In the genomic region with DNA sequence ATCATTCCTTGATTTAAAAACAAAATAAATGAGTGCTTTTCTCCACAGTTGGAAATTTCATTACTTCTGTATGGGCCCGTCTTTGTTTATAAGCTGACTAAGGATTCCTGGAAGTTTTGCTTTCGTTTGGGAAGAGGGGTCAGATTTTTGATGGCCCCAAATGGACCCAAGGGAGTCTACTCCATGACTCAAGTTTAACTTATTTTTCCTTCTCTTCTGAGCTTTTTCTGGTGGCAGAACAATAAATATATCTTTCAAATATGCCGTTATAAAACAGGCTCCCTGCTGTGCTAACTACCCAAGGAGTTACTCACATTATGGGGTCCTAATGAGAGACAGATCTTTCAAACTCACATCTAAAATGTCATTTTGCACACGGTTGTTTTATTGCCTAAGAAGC, we compare ENCODE assay signal across 20 mouse cellular contexts.
DNase-seq lines count a peak whose midpoint lies in the region; ATAC-seq lines count a peak whose summit lies in the region.
"Had no signal": no experiment of that assay in that cellular context is flagged by ENCODE, and none has a peak within 500 bp of the region (broad histone marks: within the 10 kb centered on the region; RNA-seq: fewer than 3 reads in every experiment).

No protein-coding gene starts in this region.

- no peak for ATAC-seq in embryonic facial prominence, embryonic 11.5 days (replicated peaks; ENCODE audit: insufficient number of reproducible peaks, low FRiP score, low TSS enrichment, low read depth)
- no peak for ATAC-seq in midbrain, embryonic 11.5 days (ENCODE audit: low FRiP score)
- ATAC-seq: forebrain, embryonic 14.5 days; inflammation-experienced regulatory T-cells, adult 6 months; lung, postnatal 0 days had no signal

- WGBS in embryonic facial prominence, embryonic 11.5 days, result 21% methylated on average over 4 of the region's 4 CpGs
- 39% methylated on average over 4 of the region's 4 CpGs for WGBS in embryonic facial prominence, embryonic 10.5 days
- 75% methylated on average over 4 of the region's 4 CpGs for WGBS in midbrain, embryonic 11.5 days
- WGBS in midbrain, embryonic 10.5 days, result 79% methylated on average over 4 of the region's 4 CpGs

- H3K27ac ChIP-seq in embryonic facial prominence, embryonic 11.5 days (replicated peaks; ENCODE audit: low read depth, low read length), result no peak overlapping the region
- H3K27ac ChIP-seq in embryonic facial prominence, embryonic 10.5 days (replicated peaks), result no peak overlapping the region
- no peak overlapping the region for H3K27ac ChIP-seq in midbrain, embryonic 11.5 days (ENCODE audit: low read depth, low read length)
- no peak overlapping the region for H3K27ac ChIP-seq in midbrain, embryonic 10.5 days (replicated peaks)
- H3K27ac ChIP-seq: embryonic facial prominence, embryonic 12.5 days; heart, embryonic 10.5 days had no signal

- H3K9ac ChIP-seq in embryonic facial prominence, embryonic 11.5 days (replicated peaks; ENCODE audit: low read length), result no peak overlapping the region
- H3K9ac ChIP-seq in midbrain, embryonic 11.5 days (ENCODE audit: low read length), result no peak overlapping the region
- H3K9ac ChIP-seq: embryonic facial prominence, embryonic 12.5 days had no signal

- no peaks in the 10 kb centered on the region for H3K4me1 ChIP-seq in embryonic facial prominence, embryonic 11.5 days (ENCODE audit: control insufficient read depth, insufficient read depth, low read length)
- H3K4me1 ChIP-seq in embryonic facial prominence, embryonic 10.5 days, result peaks cover 33% of the 10 kb centered on the region
- H3K4me1 ChIP-seq in midbrain, embryonic 11.5 days (ENCODE audit: control insufficient read depth, insufficient read depth, low read length), result no peaks in the 10 kb centered on the region
- no peaks in the 10 kb centered on the region for H3K4me1 ChIP-seq in midbrain, embryonic 10.5 days

- H3K4me2 ChIP-seq in embryonic facial prominence, embryonic 11.5 days (ENCODE audit: low read depth, low read length), result no peak overlapping the region
- no peak overlapping the region for H3K4me2 ChIP-seq in midbrain, embryonic 11.5 days
- H3K4me2 ChIP-seq: embryonic facial prominence, embryonic 12.5 days had no signal

- H3K4me3 ChIP-seq in embryonic facial prominence, embryonic 11.5 days (ENCODE audit: low read depth, low read length), result no peak overlapping the region
- H3K4me3 ChIP-seq in embryonic facial prominence, embryonic 10.5 days, result no peak overlapping the region
- no peak overlapping the region for H3K4me3 ChIP-seq in midbrain, embryonic 11.5 days (ENCODE audit: low read depth, low read length)
- no peak overlapping the region for H3K4me3 ChIP-seq in midbrain, embryonic 10.5 days
- H3K4me3 ChIP-seq: embryonic facial prominence, embryonic 12.5 days; heart, embryonic 10.5 days had no signal

- peak; percentile 48 for DNase-seq in embryonic facial prominence, embryonic 11.5 days (ENCODE audit: low spot score)
- DNase-seq in embryonic facial prominence, embryonic 10.5 days (ENCODE audit: low spot score), result no peak
- peak; percentile 51 for DNase-seq in midbrain, embryonic 11.5 days (ENCODE audit: low spot score, missing footprints)
- DNase-seq in midbrain, embryonic 10.5 days (ENCODE audit: low spot score), result no peak
- DNase-seq in kidney, postnatal 14 days, result peak; percentile 27
- DNase-seq in mesoderm, embryonic 11.5 days (ENCODE audit: low read depth, low spot score), result peak; percentile 76
- no peak for DNase-seq in spleen, adult 12 weeks (ENCODE audit: low spot score)
- DNase-seq in right cerebral cortex, postnatal 14 days, result no peak
- DNase-seq: adrenal gland, postnatal 14 days; cerebellum, adult 11 months; cerebellum, postnatal 10 days; layer of hippocampus, adult 9-11 months; liver; midbrain, embryonic 14.5 days had no signal

- H3K9me3 ChIP-seq in embryonic facial prominence, embryonic 11.5 days (replicated peaks; ENCODE audit: control insufficient read depth, low read length), result no peaks in the 10 kb centered on the region
- no peaks in the 10 kb centered on the region for H3K9me3 ChIP-seq in embryonic facial prominence, embryonic 10.5 days
- H3K9me3 ChIP-seq in midbrain, embryonic 11.5 days (ENCODE audit: control insufficient read depth, low read length), result no peaks in the 10 kb centered on the region
- H3K9me3 ChIP-seq in midbrain, embryonic 10.5 days (replicated peaks), result no peaks in the 10 kb centered on the region
- H3K9me3 ChIP-seq: embryonic facial prominence, embryonic 12.5 days; G1E; heart, embryonic 10.5 days had no signal

- H3K36me3 ChIP-seq in embryonic facial prominence, embryonic 11.5 days (replicated peaks; ENCODE audit: control insufficient read depth, insufficient read depth, low read depth, low read length), result no peaks in the 10 kb centered on the region
- no peaks in the 10 kb centered on the region for H3K36me3 ChIP-seq in embryonic facial prominence, embryonic 10.5 days (replicated peaks)
- H3K36me3 ChIP-seq in midbrain, embryonic 11.5 days (ENCODE audit: control insufficient read depth, insufficient read depth, low read length), result no peaks in the 10 kb centered on the region
- no peaks in the 10 kb centered on the region for H3K36me3 ChIP-seq in midbrain, embryonic 10.5 days
- H3K36me3 ChIP-seq: embryonic facial prominence, embryonic 12.5 days; G1E; heart, embryonic 10.5 days had no signal

- H3K27me3 ChIP-seq in embryonic facial prominence, embryonic 11.5 days (ENCODE audit: control insufficient read depth, insufficient read depth, low read length), result no peaks in the 10 kb centered on the region
- no peaks in the 10 kb centered on the region for H3K27me3 ChIP-seq in embryonic facial prominence, embryonic 10.5 days (replicated peaks; ENCODE audit: low read depth, poor library complexity, severe bottlenecking)
- no peaks in the 10 kb centered on the region for H3K27me3 ChIP-seq in midbrain, embryonic 11.5 days (ENCODE audit: control insufficient read depth, insufficient read depth, low read length)
- H3K27me3 ChIP-seq in midbrain, embryonic 10.5 days (ENCODE audit: low read depth, poor library complexity, severe bottlenecking), result no peaks in the 10 kb centered on the region
- H3K27me3 ChIP-seq: embryonic facial prominence, embryonic 12.5 days had no signal

Comparison
In these comparisons a context has a peak if more than half of its experiments do, and no peak if none do; other contexts are left out.
1. DNase-seq: peak in embryonic facial prominence, embryonic 11.5 days (single experiment), midbrain, embryonic 11.5 days (single experiment), kidney, postnatal 14 days (single experiment) and mesoderm, embryonic 11.5 days (single experiment); none in embryonic facial prominence, embryonic 10.5 days (single experiment), midbrain, embryonic 10.5 days (single experiment), spleen, adult 12 weeks (single experiment) and right cerebral cortex, postnatal 14 days (single experiment).